Mouse (Mus musculus) kidney, adult 2 months (tissue): ENCODE measurements at regions not wholly inside any gene's neighbourhood (a gene's known extent, or its start where the extent isn't known, plus 50 kb on each side); places are given as distances from the start of the nearest gene placed in this dataset.

Experiments used
- CTCF ChIP-seq: fragments of 200-500 bp; conservative IDR thresholded peaks from 2 replicates; pipeline ENCODE4 v1.5.1; 2011; ENCODE audit warnings: low read depth, mild to moderate bottlenecking, control low read depth, low read length, moderate library complexity, mixed read lengths; ENCODE audit not compliant: insufficient read depth, insufficient read length
- POLR2A ChIP-seq: fragments of 200-500 bp; IDR thresholded peaks from one replicate; pipeline ENCODE4 v1.6.1; 2011; ENCODE audit warnings: low read depth, low read length, control low read depth

DNA sequence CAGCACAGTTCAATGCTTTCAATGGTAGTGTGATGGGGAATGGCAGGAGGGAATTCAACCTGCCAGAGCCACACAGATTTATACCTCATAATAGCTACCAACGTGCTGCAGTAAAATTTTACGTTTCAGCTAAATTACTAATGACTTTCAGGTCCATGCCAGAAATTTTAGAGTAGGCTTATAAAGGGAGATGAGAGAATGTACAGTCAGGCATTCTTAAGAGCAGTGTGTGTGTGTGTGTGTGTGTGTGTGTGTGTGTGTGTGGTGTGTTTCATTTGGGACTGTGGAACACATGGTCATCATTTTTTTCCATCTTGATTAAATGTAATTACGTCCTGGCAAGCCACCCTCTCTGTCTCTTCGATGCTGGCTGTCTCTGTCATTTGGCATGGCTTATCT, 132.7 kb upstream of the Hhip start:
- no peak for TF ChIP-seq POLR2A
- TF ChIP-seq CTCF = no peak
